Mouse (Mus musculus) common myeloid progenitor, adult 5-6 weeks (primary cell): Measurements from ENCODE around the gene Gm128. TPM values are rescaled to one million over a fixed set of nuclear protein-coding genes. Genes with fewer than 3 reads are reported as not detected.
"Not testable (repeated sequence)": the region's sequence is repeated elsewhere in the genome, so short reads cannot be mapped to it uniquely, and the experiment has no call there.

Experiments used
- ATAC-seq: replicated peaks from 2 replicates; pipeline ENCODE4 v1.8.0; 2016; ENCODE audit warnings: low read depth, mild to moderate bottlenecking, moderate TSS enrichment, inconsistent platforms; ENCODE audit not compliant: poor library complexity, severe bottlenecking
- total RNA-seq: library from RNA; stranded (forward); fragments of 200-1000, 187-1606 nt; gene quantifications from 2 replicates; pipeline ENCODE4 v1.2.3, GENCODE M21; 2017

The Gm128 gene
- total RNA-seq, 1 experiment from 2014 or later, result 0.64 TPM

DNA sequence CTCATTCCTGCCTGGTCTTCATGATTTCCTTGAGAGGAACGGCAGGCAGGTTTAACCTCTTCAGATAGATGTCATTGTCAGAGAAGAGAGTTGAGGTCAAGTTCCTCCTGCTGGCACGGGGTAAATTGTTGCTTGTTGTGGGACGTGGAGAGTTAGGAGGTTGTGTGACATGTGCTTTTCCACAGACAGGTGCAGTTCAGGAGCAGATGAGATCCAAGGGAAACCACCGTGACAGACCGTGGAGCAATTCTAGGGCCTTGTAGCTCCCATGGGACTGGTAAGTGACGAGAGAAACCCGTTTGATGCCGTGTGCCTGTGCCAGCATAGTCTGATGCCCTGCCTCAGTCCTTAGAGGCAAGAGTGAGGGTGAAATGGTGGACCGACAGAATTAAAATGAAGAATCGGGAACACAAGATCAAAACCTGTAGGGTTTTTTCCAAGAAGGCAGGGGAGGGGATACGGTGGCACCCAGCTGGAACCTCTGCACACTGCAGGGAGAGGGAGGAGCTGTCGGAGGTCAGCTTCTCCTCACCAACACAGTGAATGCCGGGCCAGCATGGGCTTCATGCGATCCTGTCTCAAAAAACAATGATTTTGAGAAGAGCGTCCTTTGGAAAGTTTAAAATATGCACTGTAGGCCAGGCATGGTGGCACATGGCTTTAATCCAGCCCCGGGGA is 8.0 kb downstream of the Gm128 start:
- ATAC-seq, result no peak

DNA sequence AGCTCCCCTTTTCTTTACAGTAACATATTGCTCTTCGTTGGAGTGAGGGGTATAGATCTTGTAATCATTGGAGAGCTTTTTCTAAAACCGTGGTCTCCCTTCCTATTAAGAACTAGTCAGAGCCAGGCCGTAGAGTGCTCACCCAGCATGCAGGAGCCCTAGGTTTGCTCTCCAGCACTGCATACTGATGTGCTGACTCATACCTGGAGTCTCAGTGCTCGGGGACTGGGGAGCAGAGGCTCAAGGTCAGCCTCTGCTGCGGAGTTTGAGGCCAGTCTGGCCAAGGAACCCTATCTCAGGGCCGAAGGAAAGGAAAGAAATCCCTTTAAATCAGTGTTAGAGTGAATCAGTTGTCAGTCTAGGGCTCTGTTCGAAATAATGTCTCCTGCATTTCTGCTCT is 8.6 kb downstream of the Gm128 start:
- no peak for ATAC-seq

DNA sequence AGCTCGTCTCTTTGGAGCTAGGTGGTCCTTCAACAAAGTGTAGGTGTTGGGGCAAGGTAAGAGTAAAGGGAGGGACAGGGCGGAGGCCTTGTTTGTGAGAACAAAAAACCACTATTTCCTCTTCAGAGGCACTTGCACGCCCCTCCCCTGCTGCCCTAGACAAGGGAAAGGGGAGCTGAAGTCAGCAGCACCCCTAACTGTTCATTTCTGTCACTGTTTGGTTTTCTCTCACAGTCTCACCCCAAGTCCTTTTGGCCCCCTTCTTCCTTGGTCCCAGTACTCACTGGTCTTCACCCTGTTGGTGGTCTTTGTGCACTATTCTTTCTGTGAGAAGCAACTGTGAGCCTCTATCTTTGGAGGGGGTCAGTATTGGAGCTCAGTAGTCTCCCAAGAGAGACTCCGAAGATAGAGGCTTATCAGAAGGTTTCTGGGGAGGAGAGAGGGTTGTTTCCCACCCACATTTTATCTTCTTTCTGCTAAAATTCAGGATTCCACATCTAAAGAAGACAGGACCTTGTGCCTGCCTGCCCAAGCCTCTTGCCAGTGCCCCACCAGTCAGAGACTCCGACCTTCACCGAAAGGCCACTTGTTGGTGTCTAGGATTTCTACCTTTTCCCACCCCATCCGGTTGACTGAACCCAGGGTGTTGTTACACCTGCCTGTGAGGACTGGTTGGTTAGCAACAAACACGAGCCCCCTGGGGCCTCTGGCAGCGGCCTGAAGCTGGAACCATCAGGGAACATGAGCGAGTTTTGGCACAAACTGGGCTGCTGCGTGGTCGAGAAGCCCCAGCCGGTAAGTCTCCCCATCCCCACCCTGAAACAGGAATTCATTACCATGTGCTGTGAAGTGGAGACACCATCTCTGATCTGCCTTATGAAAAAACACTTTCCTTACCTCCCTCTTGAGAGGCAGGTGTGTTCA is 9.8 kb downstream of the Gm128 start, which contains the start of gene Mllt11:
Gene Mllt11 (minus strand): TSS at position 874 of the 924 bp plus-strand sequence.
- ATAC-seq, result peak; percentile 4; the same call in 1 of the 2 replicates

DNA sequence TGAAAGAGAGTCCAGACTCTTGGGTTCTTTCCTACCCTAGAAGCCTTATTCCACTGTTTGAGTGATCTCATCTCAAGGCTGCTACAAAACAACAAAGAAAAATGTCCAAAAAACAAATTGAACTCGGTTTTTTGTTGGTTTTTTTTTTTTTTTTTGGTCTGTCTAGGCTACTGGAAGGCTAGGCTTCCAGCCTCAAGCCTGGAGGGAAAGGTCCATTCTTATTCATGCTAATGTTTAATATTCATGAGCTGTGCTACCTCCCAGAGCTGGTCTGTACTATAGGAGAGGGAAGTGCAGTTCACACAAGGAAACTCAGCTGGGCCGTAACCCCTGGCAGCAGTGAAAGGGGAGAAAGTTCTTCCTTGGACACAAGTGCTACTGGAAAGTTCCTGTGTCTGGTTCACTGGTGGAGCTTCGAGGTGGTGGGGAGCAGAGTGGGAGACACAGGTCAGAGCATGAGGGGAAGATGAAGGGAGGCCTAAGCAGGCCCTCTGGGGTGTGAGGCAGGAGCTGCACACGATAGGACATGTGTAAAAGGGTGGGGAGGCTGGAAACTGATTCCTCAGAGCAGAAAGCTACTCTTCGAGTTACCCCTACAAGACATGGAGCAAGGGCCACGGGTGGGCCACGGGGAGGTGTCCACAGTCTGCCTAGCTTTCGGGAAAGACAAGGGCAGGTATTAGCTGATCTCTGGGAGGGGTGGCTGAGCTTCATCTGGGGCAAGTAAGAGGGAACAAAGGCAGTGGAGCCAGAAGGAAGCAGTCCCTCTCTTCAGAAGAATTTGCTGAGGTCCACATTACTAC is 10.7 kb downstream of the Gm128 start:
- ATAC-seq, result no peak

DNA sequence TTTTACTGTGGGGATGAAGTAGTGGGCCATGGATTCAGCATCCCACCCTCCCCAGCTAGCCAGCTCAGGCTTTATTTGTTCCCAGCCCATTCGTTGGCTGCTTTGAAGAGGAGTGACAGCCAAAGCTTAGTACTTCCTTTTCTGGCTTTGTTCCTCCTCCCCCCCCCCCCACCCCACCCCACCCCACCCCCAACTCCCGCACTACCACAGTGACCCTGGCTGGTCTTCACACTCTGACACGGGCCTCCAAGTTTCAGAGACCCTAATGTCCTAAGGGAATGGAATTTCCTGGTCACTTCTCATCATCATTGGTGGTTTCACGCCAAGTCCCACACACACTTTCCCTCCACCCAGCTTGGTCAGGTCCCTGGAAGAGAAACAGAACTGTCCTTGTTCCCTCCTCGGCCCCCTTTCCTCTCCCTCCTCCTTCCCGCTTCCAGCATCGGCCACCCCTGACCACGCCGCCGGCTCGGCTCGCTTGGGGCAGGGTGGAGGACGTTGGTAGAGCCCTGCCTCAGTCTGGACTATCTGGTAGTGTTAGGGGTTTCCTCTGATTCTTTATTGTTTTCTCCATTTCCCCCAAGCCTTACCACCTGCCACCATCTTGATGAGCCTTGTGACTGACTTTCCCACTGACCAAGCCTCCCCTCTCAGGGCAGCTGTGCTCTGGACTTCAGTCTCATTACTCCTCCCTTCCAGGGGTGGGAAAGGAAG is 11.5 kb downstream of the Gm128 start:
- ATAC-seq, result peak; percentile 15; the same call in 1 of the 2 replicates

DNA sequence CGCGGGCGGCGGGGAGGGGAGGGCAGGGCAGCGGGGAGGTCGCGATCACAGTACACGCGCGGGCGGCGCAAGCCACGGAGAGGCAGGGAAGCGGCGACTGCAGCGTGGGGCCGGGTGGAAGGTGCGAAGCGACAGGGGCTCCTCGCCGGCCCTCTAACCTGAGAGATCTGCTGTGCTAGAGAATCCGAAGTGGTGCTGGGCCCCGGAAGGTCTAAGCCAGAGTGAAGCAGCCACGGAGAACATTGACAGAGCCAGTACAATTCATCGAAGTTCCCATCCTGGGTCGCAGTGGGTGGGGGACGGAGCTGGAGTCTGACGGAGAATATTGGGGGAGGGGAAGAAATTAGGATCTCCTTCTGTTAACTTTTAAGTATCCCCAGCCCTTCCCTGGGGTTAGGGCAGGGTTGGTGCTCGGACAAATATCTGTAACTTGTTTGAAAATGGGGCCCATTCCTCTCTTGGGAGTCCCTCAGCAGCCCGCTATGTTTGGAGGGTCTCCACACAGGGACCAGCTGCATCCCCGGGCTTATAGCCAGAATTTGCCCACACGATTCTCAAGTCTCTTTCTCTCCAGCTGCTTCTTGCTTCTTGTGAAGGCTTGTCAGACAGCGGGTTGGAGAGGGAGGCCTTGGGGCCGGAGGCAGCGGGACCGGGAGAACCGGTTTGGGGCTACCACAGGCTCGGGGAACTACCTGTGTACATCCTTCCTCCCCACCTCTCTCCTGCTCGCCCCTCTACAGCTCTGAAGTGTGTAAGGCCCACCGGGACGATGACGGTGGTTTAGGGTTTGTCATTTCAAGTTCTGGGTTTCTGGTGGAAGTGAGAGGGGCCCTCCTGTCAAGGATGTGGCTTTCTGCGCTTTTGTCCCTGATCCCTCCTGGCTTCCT is 12.3 kb downstream of the Gm128 start:
- ATAC-seq, result no peak; the same call in 1 of the 2 replicates

DNA sequence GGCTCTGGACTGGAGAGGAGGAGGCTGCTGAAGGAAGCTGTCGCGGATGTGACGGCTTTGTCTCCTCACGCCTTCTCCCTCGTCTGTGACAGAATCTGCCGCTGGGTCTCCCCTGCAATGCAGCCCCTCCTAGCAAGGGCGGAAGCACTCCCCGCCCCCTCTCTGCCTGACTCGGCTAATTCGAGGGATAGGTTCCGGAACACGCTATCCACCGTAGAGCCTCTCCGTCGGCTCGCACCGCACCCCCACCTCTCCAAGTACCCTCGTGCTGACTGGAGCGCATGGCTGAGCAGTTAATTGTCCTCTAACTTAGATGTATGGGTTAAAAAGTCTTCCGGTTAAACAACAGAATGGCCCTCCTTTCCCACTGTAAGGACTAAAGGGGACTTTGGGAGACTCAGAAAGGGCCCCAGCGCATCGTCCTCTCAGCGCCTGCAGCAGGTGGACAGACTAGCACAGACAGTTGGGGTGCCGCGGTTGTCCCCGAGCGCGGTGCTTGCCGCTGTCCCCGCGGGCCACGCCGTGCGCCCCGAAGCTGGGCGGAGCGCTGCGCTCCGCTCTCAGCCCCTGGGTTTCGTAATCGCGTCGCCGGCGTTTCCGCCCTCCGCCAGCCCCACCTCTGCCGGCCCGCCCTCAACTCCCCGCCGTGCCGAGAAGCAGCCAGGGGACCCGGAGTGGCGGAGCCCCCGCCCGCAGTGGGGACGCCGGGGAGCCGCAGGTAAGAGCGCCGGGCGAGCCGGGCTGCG is 13.1 kb downstream of the Gm128 start, which contains the start of gene Cdc42se1:
Gene Cdc42se1 (plus strand): TSS at position 585 of the 746 bp plus-strand sequence.
- peak; percentile 73 for ATAC-seq

DNA sequence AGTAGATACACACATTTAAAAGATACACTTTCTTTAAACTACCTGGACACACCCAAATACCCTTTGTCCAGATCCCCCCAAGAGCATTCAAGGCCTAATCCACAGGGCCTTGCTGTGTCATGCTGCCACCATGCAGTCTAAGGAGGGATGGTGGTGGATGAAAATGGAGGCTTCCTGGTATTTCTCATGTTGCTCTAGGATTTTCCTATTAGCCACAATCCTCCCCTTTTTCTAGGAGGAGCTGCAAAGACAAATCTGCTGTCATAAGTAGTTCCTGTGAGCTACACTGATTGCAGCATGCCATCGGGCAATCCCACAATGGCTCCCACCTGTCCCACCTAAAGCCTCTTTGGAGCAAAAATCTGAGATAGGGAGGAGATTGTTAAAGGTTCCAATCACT is 14.2 kb downstream of the Gm128 start:
- no peak for ATAC-seq

DNA sequence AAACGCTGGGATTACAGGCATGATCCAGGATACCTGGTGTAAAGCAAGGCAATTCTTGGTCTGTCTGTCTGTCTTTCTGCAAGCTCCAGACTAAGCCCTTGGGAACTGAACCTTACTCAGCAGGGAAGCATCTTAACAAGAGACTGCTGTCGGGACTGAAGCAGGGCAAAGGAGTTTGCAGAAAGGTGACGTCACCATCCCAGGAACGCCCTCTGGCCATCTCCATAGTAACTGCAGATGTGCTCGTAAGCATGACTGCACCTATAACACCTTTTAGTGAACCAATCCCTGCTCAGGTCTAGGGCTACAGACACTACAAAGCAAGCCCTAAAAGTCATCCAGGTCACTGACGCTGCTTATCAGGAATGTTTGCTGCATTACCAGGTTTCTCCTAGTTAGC is 17.1 kb downstream of the Gm128 start:
- ATAC-seq, result no peak

DNA sequence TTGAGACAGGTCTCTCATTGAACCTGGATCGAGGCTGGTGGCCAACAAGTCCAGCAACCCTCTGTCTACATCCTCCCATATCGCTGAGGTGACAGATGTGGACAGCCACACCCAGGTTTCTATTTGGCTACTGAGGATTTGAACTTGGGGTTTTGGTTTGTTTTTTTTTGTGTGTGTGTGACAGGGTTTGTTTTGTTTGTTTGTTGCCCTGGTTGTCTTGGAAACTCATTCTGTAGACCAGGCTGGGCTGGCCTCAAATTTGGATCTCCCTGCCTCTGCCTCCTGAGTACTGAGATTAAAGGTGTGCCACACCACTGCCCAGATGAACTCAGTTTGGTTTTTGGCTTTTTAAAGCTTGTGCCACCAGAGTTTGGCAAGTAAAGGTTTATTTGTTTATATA is 18.4 kb downstream of the Gm128 start:
- no peak for ATAC-seq

DNA sequence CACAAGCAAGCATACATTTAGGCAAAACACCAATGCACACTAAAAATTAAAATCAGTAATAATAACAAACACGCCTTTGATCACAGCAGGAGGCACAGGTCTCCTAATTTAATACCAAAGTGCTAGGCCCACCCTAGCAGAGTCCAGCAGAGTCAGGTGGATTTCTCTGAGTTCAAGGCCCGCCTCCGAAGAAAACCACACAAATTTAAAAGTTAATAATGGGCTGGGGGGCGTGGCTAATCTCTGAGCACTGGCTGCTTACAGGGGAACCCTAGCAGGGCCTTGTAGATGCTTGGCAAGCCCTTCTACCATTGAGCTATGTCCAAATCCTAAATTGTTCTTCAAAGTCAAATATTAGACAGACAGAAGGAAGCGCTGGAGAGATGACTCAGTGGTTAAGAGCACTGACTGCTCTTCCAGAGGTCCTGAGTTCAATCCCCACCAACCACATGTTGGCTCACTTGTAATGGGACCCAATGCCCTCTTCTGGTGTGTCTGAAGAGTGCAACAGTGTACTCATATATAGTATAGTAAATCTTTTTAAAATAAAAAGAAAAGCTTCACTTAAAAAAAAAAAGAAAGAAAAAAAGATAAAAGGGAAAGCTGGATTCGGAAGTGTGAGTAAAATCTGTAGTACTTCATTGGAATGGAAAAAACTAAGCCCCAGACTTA is 22.8 kb downstream of the Gm128 start:
- ATAC-seq, result 0 out of 2 replicates have a peak, but pooled peaks have one; percentile 7

DNA sequence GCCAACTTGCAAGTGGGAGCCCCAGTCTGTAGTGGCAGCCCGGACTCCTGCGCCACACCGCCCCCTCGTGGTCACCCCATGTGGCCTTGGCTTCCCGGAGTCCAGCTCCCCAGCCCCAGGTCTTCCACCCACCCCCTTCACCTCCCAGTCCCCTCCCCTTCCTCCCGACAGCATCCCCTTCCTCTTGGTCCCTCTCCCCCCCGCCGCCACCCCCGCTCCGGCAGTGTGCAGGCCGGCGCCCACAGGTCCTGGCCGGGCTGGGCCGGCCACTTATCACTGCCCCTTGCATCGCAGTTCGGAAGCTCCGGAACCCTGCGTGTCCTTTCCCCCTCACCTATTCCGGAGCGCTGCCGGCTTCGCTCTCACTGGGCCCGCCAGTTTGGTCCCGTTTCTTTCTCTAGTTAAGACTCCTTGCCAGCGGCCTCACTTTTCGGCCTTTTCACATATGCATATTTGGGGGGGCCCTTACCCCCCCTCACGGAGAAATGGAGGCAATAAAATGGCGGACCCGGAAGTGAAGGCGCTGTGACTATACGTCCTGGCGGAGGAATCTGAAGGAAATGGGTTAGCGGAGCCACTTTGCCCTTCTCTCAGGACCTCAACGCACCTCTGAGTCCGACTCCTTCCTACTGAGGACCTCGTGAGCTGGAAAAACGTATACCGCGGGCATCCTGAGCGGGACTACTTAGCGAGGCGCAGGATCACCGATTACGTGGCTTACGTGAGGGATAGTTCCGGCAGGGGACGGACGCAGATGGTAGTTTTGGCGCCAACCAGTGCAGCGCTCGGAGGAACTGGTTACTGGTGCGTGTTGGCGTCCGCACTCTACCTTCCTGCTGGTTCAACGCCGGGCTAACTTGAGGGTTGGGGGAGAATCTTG is 23.9 kb downstream of the Gm128 start, which contains the start of gene Gabpb2:
Gene Gabpb2 (minus strand): TSS at position 662 of the 880 bp plus-strand sequence.
- ATAC-seq, result peak; percentile 87

DNA sequence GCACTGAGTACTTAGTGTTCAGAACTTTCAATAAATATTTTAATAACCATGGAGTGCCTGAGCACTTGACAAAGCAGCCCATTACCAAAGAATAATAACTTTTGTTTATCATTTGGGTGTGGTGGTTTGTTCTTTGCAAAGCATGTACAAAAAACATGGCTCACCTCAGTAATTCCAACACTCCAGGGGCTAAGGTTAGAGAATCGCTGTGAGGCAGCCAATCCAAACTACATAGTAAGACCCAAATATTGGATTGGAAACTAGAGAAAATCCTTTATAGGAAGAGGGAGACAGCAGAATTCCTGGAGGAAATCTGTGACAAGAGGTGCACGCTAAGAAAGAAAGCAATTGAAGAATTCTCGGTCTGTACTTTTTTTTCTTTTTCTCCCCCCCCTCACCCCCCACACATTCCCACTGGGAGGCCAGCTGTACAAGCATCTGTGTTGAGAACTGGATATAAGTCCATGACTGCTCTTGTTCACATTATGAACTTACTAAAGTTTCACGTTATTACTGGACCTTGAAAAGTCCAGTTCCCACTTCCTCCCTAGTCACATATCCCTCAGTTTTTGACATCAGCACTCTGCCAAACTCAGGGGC is 24.6 kb downstream of the Gm128 start:
- ATAC-seq, result no peak

DNA sequence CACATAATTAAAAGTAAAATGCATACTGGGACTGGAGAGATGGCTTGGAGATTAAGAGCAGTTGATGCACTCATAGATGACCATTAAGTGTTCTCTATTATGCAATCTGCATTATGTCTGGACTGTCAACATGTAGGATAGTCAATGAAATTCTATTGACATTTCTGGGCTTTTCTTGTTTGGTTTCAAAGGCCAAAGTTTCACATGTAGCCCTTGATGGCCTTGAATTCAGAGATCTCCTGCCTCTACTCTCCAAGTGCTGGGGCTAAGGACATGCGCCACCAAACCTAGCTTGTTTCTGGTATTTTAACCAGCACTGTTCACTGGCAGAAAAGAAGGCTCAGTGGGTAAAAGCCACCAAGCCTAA is 27.8 kb downstream of the Gm128 start:
- ATAC-seq, result no peak

DNA sequence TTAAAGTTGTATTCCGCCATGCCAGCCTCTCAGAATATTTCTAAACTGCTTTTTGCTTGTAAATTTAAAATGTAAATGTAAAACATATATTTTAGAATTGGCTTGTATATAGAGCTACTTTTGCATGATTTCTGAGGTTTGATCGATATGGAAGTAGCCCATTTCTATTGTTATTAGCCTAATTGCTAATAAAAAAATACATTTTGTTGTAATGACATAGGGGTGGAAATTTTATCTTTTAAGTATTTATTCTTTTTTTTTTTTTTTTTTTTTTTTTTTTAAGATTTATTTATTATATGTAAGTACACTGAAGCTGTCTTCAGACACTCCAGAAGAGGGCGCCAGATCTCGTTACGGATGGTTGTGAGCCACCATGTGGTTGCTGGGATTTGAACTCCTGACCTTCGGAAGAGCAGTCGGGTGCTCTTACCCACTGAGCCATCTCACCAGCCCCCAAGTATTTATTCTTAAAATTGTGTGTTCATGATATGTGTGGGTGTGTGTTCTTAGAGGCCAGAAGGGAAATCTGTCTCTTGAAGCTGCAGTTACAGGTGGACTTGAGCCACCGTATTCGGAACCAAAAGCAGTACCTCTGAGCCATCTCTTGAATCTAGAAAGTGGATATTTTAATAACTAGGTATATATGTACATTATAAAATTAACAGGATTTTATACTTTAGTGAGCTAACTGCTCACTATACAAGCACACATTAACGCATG is 28.3 kb downstream of the Gm128 start:
- not testable (repeated sequence) for ATAC-seq
